Mouse (Mus musculus): ENCODE results near the gene Tfap2a. TPM values are rescaled to one million over a fixed set of nuclear protein-coding genes. Genes with fewer than 3 reads are reported as not detected.

Tfap2a gene
- polyA plus RNA-seq, 1 experiment from 2014 or later: 3.4 TPM

DNA sequence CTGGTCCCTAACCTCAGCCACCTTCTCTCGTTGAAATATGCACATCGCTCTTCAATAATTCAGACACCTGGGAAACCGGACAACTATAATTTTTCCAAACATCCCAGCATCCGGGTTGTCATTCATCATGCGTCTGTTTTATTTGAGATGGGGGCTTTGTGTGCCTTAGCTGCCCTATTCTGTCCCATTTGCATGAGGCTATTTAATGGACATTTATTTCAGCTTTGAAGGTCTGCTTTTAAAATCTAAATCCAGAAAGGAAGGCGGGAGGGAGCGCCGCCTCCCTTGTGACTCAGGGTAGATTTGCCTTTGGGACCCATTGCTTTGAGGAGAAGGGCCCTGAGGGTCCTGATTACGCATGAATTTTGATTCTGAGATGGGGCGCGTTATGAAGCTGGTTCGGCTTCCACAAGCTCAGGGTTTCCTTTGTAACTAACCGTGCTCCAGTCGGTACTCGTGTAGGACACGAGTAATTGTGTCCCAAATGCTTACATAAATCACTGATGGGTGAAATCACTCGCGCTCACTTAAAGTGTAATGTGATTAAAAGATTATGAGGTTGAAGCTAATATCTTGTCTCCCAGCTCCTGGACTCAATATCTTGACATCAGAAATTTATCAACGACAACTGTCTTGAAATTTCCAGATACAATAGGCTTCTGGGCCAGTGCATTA, 34.9 kb downstream of the Tfap2a start:
- H3K4me1 ChIP-seq (replicated peaks; ENCODE audit: control insufficient read depth, insufficient read depth): no peaks in the 10 kb centered on the region
- no peak for DNase-seq (ENCODE audit: low spot score)

DNA sequence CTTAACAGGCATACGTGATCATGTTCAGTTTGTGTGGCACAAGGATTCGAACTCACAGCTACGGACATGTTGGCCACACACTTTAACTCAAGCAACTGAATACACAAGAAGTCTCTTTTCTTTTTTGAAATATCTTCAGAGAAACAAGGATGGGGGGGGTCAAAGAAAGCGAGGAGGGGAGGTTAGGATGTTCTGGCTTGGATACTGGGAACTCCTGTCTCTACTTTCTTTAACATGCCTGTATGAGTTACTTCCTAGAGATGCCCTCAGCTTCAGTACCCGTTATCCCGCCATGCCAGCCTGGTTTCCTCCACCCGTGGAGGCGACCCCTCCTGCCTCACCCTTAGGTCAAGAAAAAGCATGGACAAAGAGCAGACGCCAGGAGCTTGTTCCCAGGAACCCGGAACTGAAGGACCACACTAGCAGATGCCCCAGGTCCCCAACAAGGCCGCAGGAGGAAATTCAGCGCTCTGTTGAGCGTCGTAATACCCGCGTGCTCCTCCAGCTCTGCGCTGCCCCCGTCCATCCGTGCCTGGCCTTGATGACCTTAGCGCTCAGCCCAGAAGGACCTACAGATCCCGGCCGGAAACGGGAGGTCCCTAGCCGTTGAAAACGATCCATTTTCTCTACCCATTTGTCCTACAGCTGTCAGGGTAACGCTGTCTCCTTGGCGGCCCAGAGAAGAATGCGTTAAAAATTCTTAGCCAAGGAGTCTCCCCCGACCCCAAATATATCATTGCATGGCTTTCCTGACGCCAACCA, 35.6 kb downstream of the Tfap2a start:
- ATAC-seq (ENCODE audit: low FRiP score, low TSS enrichment): no peak
- no peaks in the 10 kb centered on the region for H3K4me1 ChIP-seq (replicated peaks; ENCODE audit: control insufficient read depth, insufficient read depth)
- WGBS: 7% methylated on average over 30 of the region's 30 CpGs

More for the DNA sequence above, 34.9 kb downstream of the Tfap2a start:
- Histone ChIP-seq H3K36me3 (ENCODE audit: control insufficient read depth, insufficient read depth, low read length) (no peaks in the 10 kb centered on the region), H3K27ac (replicated peaks) (no peak overlapping the region), H3K9ac (ENCODE audit: low read length) (no peak overlapping the region), H3K9me3 (ENCODE audit: control insufficient read depth, low read length) (no peaks in the 10 kb centered on the region), H3K4me3 (ENCODE audit: low read depth, low read length) (no peak overlapping the region), H3K27me3 (ENCODE audit: control insufficient read depth, insufficient read depth, low read length) (peaks cover 35% of the 10 kb centered on the region; the same call in 1 of the 2 replicates), H3K4me2 (replicated peaks; ENCODE audit: low read depth) (no peak overlapping the region)
- TF ChIP-seq EP300 (optimal IDR thresholded peaks at IDR 0.05): no peak
- no peak for TF ChIP-seq CTCF (IDR thresholded peaks at IDR 0.05; ENCODE audit: low read depth)
- no peak for ATAC-seq (ENCODE audit: low FRiP score, low TSS enrichment)
- WGBS: 3% methylated on average over 19 of the region's 19 CpGs

DNA sequence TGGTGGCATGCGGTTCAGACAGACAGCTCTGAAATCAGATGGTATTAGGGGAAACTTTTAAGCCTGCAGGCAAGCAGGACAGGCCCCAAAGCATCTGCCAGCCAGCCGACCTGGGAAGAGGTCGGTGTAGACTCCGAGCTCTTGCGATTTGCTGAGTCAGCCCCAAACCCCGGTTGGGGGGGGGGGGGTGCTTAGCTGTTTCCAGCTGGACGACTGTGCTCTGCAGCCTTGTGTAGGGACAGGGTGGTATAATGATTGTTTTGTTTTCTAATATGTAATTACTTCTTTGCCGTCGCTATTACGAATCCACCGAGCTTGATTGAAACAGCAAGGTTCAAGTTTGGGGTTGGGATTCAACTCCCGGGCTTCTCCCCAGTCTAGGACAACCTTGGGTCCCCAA, 36.5 kb downstream of the Tfap2a start:
- H3K4me3 ChIP-seq (ENCODE audit: low read depth, low read length): no peak overlapping the region
- no peaks in the 10 kb centered on the region for H3K36me3 ChIP-seq (ENCODE audit: control insufficient read depth, insufficient read depth, low read length)
- no peak overlapping the region for H3K9ac ChIP-seq (ENCODE audit: low read length)
- DNase-seq (ENCODE audit: low spot score): no peak
- H3K4me1 ChIP-seq (replicated peaks; ENCODE audit: control insufficient read depth, insufficient read depth): no peaks in the 10 kb centered on the region
- H3K27me3 ChIP-seq (ENCODE audit: control insufficient read depth, insufficient read depth, low read length): peaks cover 32% of the 10 kb centered on the region; the same call in 1 of the 2 replicates
- no peak overlapping the region for H3K27ac ChIP-seq (replicated peaks)
- 8% methylated on average over 12 of the region's 12 CpGs for WGBS
- no peak for ATAC-seq (ENCODE audit: low FRiP score, low TSS enrichment)
- H3K4me2 ChIP-seq (replicated peaks; ENCODE audit: low read depth): no peak overlapping the region
- H3K9me3 ChIP-seq (ENCODE audit: control insufficient read depth, low read length): no peaks in the 10 kb centered on the region
- no peak for TF ChIP-seq CTCF (IDR thresholded peaks at IDR 0.05; ENCODE audit: low read depth)
- TF ChIP-seq EP300 (optimal IDR thresholded peaks at IDR 0.05): no peak

More for the DNA sequence above, 35.6 kb downstream of the Tfap2a start:
- Histone ChIP-seq H3K9ac (ENCODE audit: low read length) (no peak overlapping the region), H3K36me3 (ENCODE audit: control insufficient read depth, insufficient read depth, low read length) (no peaks in the 10 kb centered on the region), H3K4me3 (ENCODE audit: low read depth, low read length) (no peak overlapping the region), H3K4me2 (replicated peaks; ENCODE audit: low read depth) (no peak overlapping the region), H3K27ac (replicated peaks) (no peak overlapping the region), H3K9me3 (ENCODE audit: control insufficient read depth, low read length) (no peaks in the 10 kb centered on the region), H3K27me3 (ENCODE audit: control insufficient read depth, insufficient read depth, low read length) (peaks cover 35% of the 10 kb centered on the region; the same call in 1 of the 2 replicates)
- TF ChIP-seq CTCF (IDR thresholded peaks at IDR 0.05; ENCODE audit: low read depth) (no peak), EP300 (optimal IDR thresholded peaks at IDR 0.05) (no peak)
- DNase-seq (ENCODE audit: low spot score): no peak

DNA sequence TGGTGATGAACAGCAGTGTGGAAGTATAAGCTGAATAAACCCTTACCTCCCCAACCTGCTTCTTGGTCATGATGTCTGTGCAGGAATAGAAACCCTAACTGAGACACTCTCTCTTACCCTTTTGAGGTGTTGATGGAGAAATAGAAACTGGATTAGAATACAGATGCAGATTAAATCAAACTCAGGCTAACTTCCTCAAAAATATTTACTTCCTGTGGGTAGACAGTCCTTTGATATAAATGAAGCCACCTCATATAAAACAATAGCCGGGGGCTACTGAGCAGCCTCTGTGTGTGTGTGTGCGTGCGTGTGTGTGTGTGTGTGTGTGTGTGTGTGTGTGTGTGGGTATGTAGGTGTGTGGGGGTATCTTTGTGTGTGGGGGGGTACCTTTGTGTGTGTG, 52.4 kb downstream of the Tfap2a start:
- no peak for ATAC-seq (ENCODE audit: low FRiP score, low TSS enrichment)
- no peak for DNase-seq (ENCODE audit: low spot score)
- WGBS: 89% methylated on average over 3 of the region's 3 CpGs

DNA sequence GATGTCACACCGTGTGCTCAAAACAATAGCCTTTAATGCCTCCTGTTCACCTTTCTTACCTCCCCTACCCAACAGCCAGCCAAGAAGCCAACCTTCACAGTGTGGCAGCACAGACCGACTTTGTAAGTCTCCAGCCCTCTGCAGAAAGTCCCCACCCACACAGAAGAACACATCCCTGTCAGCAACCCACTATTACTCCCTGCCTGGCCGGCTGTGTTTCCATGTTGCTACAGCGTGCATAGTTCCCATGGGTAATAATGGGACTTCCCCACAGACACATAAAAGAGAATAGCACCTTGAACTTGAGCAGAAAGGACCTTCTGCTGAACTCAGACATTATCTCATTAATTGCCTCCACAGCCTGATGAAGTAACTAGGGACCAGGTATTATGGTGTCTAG, 61.4 kb downstream of the Tfap2a start:
- H3K4me2 ChIP-seq (replicated peaks; ENCODE audit: low read depth): no peak overlapping the region
- DNase-seq (ENCODE audit: low spot score) (no peak), ATAC-seq (ENCODE audit: low FRiP score, low TSS enrichment) (no peak)
- no peaks in the 10 kb centered on the region for H3K36me3 ChIP-seq (ENCODE audit: control insufficient read depth, insufficient read depth, low read length)
- TF ChIP-seq EP300 (optimal IDR thresholded peaks at IDR 0.05) (no peak), CTCF (IDR thresholded peaks at IDR 0.05; ENCODE audit: low read depth) (no peak)
- no peaks in the 10 kb centered on the region; the same call in 1 of the 2 replicates for H3K27me3 ChIP-seq (ENCODE audit: control insufficient read depth, insufficient read depth, low read length)
- no peaks in the 10 kb centered on the region for H3K9me3 ChIP-seq (ENCODE audit: control insufficient read depth, low read length)
- no peaks in the 10 kb centered on the region for H3K4me1 ChIP-seq (replicated peaks; ENCODE audit: control insufficient read depth, insufficient read depth)
- H3K27ac ChIP-seq (replicated peaks): no peak overlapping the region
- no peak overlapping the region for H3K9ac ChIP-seq (ENCODE audit: low read length)
- no peak overlapping the region for H3K4me3 ChIP-seq (ENCODE audit: low read depth, low read length)
- 46% methylated on average over 4 of the region's 4 CpGs for WGBS

More for the DNA sequence above, 52.4 kb downstream of the Tfap2a start:
- Histone ChIP-seq H3K27me3 (ENCODE audit: control insufficient read depth, insufficient read depth, low read length) (no peaks in the 10 kb centered on the region), H3K4me2 (replicated peaks; ENCODE audit: low read depth) (no peak overlapping the region), H3K27ac (replicated peaks) (no peak overlapping the region), H3K36me3 (ENCODE audit: control insufficient read depth, insufficient read depth, low read length) (no peaks in the 10 kb centered on the region), H3K4me1 (replicated peaks; ENCODE audit: control insufficient read depth, insufficient read depth) (no peaks in the 10 kb centered on the region), H3K9ac (ENCODE audit: low read length) (no peak overlapping the region), H3K9me3 (ENCODE audit: control insufficient read depth, low read length) (no peaks in the 10 kb centered on the region), H3K4me3 (ENCODE audit: low read depth, low read length) (no peak overlapping the region)
- TF ChIP-seq EP300 (optimal IDR thresholded peaks at IDR 0.05) (no peak), CTCF (IDR thresholded peaks at IDR 0.05; ENCODE audit: low read depth) (no peak)

Other genes with a start within 250 kb of the Tfap2a start
- 5.7 and 6.4 TPM in 2 replicates for gene Gcnt2, start 121.4 kb upstream of the Tfap2a start, polyA plus RNA-seq (2015; fragmentation: Nextera tagmentation; extraction: Ambion mirVana)

Measured in stomach, postnatal 0 days (tissue).